Mouse (Mus musculus) testis, adult 2 months (tissue): ENCODE results near the gene Ninl.

Source experiments
- CTCF ChIP-seq: fragments of 200-500 bp; IDR thresholded peaks from 2 replicates; pipeline ENCODE4 v1.5.1; 2012; ENCODE audit warnings: low read depth, mild to moderate bottlenecking, inconsistent platforms, low read length, moderate library complexity; ENCODE audit not compliant: control insufficient read depth, insufficient read depth, insufficient replicate concordance
- POLR2A ChIP-seq: fragments of 200-500 bp; IDR thresholded peaks from 2 replicates; pipeline ENCODE4 v1.6.1; 2012; ENCODE audit warnings: low read depth, mild to moderate bottlenecking, inconsistent platforms, low read length, moderate library complexity; ENCODE audit not compliant: control insufficient read depth

DNA sequence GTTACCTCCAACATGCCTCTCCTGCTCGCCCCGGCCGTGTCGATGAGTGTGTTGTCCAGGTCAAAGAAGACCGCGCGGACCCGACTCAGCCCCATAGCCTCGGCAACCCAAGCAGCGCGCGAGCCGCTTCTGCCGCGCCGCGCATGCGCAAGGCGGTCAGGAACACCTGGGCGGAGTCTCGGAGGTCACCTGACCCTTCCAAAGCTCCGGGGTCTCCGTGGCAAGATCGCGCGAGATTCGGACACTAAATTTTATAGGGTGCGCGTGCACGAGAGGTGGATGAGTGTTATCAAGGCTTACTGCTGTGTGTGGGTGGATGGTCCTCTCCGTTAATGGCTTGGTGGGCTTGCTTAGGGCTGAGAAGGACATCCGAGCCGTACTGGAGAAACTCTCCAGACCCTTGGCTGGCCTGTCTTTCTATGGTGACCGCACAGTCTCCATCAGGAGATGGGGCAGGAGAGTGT, at the start of gene Ninl, which contains the start of gene Nanp:
- TF ChIP-seq CTCF (no peak), POLR2A (peak; percentile 79)
